Mouse (Mus musculus) kidney, postnatal 14 days (tissue): ENCODE data around the gene Vps8.

Source experiments
- DNase-seq: peaks from one replicate; pipeline ENCODE4 v3.0.0; 2022; ENCODE audit warnings: mixed read lengths

The Vps8 gene

DNA sequence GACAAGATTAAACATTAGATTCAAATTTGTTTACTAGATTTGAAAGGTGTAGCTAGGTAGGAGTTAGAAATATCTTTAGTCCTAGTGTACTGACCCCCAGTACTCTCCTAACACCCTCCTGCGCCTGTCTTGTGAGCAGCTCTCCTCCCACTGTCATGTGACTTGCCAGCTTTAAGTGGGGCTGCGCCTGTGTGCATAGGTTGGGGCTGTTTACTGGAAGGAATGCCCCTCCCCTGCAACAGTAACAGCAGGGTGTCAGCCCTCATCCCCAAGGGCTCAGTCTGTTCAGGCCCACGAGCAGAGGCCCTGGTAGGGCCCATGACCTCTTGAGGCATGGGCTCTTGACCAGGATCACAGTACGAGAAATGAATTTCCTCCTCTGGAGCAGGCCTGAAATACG, 62.8 kb downstream of the Vps8 start:
- no peak for DNase-seq

DNA sequence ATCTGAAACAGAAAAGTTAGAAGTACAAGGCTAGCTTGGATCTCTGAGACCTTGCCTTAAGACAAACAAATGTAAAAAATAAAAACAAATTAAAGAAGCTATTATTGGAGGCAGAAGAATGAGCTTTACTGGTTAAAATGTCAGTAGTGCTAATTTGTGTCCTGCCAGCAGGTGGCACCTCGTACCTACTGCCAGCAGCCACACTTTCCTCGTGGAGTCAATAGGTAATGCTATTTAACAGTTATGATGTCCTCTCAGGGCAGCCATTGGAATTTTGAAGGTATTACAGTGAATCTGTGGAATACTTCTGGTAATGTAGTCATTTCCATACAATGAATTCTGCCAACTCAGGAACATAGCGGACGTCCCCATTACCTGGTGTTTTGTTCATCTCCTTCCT, 65.5 kb downstream of the Vps8 start:
- peak; percentile 72 for DNase-seq

DNA sequence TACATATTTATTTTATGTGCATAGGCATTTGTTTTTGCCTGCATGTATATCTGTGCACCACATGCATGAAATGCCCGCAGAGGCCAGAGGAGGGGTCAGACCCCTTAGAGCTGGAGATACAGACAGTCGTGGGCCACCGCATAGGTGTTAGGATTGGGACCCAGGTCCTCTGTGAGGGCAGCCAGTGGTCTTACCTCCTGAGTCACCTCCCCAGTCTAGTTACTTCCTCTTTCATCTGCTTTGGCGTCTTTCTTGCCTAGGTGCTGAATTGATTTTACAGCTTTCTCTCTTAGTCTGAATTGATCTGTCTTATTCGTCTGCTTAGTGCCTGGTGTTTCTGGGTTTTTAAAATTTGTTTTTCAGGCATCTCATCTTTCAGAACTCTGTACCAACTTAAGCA, 69.4 kb downstream of the Vps8 start:
- no peak for DNase-seq

DNA sequence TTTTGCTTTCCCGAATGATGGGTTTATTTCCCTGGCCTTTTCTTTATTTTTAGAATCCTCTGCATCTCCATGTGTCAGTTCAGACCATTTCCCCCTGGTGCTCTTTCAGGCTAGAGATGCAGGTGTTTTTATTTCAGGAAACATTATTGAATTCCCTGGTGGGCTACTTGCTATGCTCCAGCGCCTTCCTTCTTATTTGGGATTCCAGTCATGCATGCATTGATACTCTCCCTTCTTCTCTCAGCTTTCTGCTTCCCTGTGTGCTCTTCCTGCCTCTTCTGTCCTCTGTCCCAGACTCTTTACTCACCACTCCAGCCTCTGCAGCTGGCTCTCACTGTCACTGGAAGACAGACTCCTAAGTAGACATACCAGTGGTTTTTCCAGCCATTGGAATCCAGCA, 70.0 kb downstream of the Vps8 start:
- DNase-seq: no peak

DNA sequence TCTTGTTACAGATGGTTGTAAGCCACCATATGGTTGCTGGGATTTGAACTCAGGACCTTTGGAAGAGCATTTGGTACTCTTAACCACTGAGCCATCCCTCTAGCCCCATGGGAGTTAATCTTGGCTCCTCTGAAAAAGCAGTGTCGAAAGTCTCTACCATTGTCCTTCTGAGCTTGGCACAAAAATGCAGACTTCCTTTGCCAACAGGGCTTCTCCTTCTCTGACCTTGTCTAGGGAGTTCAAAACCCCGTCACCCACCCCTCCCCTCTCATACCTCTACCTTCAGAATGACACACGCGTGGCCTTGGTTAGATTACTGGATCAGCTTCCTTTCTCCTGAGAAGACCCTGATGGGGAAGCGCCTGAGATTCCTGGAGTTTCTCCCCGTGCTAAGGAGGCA, 71.8 kb downstream of the Vps8 start:
- DNase-seq: no peak

DNA sequence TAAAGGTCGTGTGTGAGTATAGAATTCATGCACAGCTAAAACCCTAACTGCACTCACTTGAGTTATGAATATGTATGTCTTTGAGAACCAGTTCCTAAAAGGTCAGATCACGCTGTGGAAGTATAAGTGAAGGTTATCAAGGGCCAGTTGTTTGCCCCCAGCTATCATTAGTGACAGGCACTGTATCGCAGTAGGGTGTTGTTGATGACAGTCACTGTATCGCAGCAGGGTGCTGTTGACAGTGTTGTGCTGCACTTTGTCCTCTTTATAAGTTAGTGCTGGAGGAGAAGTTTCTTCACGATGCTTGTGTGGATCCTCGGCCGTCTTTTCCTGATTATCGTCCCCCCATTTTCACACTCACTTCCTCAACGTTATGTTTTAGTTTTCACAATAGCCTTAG, 73.9 kb downstream of the Vps8 start:
- no peak for DNase-seq

DNA sequence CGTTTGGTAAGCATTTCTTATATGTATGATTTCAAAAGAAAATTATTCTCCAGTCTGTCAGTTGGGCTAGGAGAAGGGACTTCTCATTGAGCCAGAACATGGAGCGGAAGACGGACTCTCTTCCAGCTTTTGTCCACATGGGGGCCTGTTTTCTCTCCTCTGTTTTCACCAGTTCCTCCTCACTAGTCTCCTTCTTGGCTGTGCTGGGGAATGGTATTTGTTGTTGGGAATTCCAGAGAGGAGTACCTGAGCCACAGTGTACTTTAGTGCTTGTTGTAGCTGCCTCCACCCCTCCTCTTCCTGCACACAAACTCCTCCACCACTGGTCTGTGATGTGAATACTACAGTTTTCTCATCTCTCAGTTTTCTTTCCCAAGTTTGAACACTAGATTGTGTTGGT, 74.7 kb downstream of the Vps8 start:
- no peak for DNase-seq

DNA sequence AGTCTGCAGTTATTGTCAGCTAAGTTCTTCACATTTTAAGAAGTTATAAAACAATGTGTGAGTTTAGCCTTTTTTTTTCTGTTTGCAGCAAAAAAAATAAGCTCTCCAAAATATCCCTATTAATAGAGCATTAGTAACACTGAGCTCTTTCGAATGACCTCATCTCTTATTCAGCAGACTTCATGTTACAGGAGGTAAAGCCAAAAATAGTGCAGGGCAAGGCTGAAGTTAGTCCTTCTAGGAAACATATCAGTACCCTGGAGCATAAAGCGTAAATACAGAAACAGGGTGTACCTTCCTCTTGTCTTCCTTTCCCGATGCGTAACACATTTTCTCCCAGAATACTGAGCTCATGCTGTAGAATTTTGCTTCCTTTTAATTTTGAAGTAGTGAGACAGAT, 76.1 kb downstream of the Vps8 start:
- no peak for DNase-seq

DNA sequence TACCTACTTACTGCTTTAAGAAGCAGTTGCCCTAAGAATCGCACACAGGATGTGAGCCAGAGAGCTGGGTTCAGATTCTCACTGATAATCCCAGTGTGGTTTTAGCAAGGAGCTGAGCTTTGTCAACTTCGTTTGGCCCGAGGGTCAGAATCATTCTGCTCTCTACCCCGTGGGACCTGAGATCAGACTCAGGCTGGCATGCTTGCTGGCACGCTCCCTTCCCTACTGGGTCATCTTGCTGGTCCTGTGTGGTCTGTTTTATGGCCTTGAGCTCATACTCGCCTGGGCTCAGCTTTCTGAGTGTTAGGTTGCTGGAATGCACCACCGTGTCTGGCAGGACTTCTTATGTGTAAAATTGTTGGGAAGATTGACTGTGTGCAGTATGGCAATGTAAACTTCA, 76.7 kb downstream of the Vps8 start:
- DNase-seq: no peak

DNA sequence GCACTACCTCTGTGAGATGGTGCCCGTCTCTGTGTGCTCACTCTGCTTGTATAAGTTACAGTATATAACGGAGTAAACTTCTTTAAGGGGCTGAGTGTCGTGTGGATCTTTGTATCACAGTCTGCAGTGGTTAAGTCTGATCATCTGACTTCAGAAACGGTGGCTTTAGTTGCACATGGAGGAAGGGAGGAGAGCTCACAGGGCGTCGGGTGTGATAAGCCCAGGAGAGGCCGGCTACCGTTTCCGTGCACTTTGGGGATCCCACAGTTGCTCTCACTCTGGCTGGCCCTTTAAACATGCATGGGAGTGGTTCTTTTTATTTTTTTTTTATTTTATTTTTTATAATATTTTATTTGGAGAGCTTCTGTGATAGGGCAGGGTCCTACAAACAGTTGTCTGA, 95.9 kb downstream of the Vps8 start:
- DNase-seq: no peak

DNA sequence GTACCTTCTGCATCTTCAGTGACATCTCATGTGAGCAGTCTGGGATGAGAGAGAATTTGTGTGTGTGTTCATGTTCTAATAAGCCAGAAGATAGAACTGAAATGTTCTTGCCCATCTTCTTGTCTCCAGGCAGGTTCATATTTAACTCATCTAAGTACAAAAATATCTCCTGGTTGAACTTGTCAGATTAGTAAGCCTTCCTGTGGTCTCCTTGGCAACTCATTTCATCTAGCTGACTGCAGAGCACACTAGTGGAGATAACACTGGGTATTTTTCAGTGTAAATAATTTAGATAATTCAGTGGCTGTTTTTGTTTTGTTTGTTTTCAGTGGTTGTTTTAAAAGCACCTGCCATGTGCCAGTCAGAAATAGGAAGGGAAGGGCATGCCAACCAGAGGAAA, 96.9 kb downstream of the Vps8 start:
- DNase-seq: no peak

DNA sequence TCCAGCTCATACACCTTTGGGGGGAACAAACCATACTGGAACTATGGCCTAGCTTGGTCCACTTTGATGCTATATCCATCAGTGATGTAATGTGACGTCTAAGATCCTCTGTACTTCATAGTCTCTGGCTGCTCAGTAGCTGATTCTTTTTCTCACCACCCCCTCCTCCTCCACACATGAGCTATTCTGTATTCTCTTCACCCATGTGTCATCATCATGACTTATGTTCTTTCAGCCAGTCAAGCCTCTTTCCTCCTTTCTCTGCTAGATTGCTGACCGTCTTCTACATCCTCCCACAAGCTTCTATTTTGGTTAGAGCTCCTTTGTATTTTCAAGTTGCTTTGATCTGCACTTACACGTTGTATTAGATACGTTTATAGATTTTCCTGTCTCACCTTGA, 100.8 kb downstream of the Vps8 start:
- no peak for DNase-seq

DNA sequence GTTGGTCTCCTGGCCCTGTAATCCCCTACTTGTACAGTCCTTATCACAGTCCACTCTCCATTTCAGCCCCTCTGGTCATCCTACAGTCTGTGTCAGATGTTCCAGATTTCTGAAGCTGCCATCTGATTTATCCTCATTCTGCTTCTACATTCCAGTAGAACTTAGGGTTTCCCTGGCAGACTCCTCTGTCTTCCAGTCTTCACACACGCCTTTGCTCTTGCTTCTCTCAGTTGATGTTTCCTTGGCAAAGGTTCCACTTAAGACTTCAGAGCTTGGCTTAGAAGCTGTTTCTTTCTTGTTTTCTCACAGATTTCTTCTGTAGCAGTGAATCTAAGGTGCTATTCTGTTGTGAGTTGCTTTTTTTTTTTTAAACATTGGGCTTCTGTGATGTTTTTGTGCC, 102.5 kb downstream of the Vps8 start:
- DNase-seq: no peak

DNA sequence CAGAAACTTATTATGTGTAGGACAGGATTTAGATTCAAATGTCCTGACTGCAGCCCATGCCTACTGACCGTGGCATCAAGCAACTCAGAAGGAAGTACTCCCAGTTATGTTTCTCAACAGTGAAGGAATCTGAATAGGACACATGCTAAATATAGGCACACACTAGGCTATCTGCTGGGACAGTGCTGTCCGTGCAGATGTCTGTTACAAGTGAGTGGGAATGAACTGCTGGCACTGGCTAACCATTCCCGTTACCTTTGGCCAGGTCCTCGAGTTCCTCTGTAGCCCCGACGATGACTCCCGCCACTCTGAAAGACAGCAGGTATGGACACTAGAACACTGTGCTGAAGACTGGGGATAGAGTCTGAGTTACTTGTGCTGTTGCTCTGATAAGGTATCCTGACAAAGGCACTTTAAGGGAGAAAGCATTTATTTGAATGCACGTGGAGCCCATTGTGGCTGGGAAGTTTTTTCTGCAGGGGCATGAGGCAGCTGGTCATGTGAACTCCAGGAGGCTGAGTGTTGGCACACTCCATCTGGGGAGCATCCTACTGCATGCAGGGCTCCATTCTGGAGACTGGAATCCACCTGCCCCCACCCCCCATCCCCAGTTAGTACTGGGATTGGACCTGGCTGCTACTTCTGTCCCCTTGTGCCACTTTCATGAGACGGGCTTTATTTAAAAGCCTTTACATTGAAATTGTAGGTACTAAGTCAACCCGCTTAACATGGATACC, 104.5 kb downstream of the Vps8 start:
- DNase-seq: no peak

DNA sequence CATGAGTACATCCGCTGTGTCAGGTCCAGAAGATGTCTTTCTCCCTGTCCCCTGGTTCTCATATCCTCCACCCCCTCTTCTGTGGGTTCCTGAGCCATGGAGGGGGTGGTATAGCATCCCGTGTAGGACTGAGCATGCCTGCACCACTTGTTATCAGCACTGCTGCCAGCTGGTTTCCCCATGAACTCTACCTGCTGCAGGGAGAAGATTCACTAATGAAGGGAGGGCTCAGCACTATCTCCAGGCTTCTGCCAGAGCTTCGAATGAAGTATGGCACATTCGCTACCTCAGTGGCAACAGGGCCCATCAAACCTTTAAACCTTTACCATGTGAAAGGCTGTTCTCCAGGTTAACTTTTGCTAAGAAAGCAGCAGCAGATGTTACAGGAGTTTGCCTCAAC, 110.6 kb downstream of the Vps8 start:
- no peak for DNase-seq

DNA sequence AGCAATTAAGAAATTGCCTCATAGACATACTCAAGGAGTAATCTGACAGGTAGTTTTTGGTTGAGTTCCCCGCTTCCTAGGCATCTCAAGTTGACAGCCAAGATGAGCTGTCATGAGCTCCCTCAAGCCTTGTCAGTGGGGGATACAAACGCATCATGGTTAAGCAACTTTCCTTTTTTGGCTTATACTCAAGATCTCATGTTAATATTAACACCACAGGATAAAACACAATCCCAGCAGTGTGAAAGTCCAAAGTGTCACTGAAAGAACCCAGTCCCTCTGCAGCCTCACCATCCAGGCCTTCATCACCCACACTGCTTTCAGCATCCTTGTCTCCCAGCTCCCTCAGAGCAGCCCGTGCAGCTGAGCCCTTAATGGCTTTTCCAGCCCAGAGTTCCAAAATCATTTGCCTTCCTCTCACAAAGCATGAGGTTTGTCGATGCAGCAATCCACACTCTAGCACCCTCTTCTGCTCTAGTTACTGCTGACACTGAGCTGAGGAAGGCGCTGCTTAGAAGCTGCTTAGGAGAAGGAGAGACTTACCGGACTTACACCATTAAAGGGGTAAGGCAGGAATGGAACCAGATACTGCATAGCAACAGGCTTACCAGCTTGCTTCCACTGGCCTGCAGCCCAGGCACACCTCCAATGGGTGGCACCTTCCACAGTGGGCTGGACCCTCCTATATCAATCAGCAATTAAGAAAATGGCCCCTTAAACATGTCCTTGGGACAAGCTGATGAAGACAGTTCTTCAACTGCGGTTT, 113.5 kb downstream of the Vps8 start:
- DNase-seq: peak; percentile 33

DNA sequence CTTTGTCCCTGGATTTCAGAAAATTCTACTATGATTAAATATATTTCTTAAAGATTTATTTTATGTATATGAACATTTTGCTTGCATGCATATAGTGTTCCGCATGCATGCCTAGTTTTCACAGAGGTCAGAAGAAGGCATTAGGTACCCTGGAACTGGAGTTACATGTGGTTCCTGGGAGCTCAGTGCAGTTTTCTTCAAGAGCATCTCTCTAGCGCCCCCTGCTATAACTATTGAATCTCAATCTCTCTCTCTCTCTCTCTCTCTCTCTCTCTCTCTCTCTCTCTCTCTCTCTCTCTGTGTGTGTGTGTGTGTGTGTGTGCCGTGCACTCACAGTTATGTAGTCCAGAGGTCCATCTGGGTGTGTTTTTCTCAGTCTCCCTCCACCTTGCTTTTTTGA, 114.4 kb downstream of the Vps8 start:
- no peak for DNase-seq

DNA sequence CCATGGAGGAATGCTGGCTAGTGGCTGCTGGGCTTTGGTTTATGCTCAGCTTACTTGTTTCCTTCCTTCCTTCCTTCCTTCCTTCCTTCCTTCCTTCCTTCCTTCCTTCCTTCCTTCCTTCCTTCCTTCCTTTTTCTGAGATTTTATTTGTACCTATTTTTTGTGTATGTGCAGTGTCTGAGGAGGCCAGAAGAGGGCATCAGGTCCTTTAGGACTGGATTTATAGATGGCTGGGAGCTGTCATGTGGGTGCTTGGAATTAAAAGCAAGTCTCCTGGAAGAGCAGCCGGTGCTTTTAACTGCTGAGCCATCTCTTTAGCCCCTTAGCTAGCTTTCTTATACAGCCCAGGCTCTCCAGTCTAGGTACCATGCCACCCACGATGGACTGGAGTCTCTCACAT, 116.0 kb downstream of the Vps8 start:
- no peak for DNase-seq

DNA sequence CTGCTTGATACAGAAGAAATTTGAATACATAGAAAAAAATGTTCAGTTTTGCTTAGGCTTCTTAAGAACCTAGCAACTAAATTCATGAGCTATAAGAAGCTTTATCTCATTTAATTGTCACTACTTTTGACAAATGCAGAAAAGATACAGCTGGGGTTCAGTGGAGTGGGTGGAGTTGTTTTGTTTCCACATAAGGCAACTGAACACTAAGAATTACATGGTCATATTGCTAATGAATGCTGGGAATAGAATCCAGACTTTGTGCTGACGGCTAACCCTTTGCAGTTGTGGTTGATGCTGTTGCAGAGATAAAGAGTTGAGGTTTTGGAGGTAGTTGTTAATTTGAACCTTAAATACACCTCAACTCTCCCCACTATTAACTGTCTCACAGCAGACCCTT, 119.6 kb downstream of the Vps8 start:
- no peak for DNase-seq

DNA sequence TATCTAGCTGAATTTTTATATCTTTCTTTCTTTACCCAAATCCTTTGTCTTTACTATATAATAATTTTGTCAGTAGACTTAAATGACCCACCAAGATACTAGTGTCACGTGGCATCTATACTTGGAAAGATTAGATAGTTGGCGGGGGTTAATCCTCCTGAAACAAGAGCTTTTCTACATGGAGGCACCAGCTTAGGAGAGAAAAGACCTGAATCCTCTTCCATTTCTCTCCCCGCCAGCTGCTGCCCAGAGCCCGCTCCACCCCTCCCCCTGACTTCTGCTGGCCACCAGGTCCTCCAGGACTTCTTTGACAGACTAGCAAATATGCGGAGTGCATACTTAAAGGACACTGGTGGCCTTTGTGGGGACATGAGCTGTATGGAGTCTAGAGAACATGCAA, 124.5 kb downstream of the Vps8 start:
- no peak for DNase-seq

DNA sequence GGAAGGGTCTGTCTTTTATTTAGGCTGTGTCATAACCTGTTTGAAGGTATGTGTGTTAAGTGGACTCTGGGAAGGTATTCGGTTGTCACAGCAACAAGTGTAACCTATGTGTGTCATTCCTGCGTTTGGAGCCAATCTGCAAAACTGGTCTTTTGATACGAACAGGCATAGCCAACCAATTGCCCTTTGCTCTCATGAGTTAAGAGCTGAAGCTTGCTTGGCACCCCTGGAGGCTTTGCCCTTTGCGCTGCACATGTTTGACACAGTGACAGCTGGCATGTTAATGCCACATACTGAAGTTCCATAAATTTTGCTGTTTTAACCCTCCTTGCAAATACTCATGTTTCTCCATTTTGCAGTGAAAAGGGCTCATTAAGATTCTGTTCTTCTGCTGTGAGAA, 126.8 kb downstream of the Vps8 start:
- peak; percentile 30 for DNase-seq

DNA sequence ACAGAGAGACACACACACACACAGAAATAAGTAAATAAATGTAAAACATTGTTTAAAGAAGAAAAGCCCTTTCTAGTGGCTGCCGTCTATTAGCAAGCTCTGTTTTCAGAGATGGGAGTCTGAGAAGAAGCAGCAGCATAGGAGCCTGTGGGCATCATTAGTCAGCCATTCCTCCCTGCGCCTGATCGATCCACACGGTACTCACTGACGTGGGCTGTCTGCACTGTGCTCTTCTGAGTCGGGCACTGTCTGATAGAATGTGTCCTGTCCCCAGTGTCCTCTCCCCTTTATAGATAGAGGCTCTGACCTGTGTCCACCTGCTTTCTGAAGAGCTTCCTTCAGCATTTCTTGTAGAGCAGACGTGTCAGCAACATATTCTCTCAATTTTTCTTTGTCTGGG, 127.5 kb downstream of the Vps8 start:
- no peak for DNase-seq

DNA sequence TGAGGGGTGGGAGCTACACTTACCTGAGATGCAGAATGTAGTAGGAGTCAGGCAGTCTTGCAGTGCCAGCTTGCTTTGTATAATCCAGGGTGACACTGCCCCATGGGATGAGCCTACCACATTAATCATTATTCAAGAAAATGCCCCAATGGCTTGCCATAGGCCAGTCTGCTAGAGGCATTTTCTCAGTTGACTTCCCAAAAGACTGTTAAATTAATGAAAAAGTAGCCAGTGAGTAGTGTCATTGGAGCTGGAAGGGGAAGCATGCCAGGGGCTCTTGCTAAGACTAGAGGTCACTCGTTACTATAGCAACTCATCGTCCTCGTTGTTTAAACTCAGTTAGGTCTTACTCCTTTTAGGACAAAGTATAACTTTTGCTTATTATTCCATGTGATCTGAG, 130.6 kb downstream of the Vps8 start:
- DNase-seq: peak; percentile 21

DNA sequence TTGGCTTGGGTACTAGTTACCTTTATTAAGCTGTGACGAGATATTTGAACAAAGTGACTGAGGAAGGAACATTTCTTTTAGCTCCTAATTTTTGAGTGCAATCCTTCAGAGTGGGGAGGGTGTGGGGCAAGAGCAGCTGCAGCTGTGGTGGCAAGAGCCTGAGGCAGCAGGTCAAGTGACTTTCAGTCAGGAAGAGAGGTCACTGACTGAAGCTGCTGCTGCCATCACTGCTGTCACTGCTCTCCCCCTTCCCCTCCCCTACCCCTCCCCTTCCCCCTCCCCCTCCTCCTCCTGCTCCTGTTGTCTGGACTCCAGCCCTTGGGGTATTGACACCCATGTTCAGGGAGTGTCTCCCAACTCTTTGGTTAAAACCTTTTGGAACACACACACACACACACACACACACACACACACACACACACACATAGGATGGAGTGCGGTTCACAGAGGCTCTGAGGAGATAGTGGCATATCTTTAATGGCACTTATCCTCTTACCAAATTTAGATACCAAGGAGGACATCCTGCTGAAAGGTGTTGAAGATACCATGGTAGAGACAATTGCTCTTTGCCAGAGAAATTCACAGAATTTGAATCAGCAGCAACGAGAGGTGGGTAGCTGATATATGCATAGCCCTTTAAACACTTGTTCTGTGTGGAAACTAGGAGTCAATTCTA, 139.8 kb downstream of the Vps8 start:
- no peak for DNase-seq
